Mouse (Mus musculus) lung, adult 2 months (tissue): ENCODE data around the gene Slc26a1. TPM values are rescaled to one million over a fixed set of nuclear protein-coding genes. Genes with fewer than 3 reads are reported as not detected.

Experiments
- DNase-seq: peaks from one replicate; pipeline ENCODE4 v3.0.0; 2022
- H3K4me1 ChIP-seq: fragments of 200-500 bp; 2 replicates; pipeline ENCODE4 v1.6.1; 2011; ENCODE audit warnings: low read length; ENCODE audit not compliant: control insufficient read depth, insufficient read depth
- H3K4me3 ChIP-seq: fragments of 200-500 bp; replicated peaks from 2 replicates; pipeline ENCODE3; 2011; ENCODE audit warnings: low read depth, mild to moderate bottlenecking, control low read depth, low read length; ENCODE audit errors: extremely low read depth
- CTCF ChIP-seq: fragments of 200-500 bp; IDR thresholded peaks from 2 replicates; pipeline ENCODE4 v1.5.1; 2011; ENCODE audit warnings: mild to moderate bottlenecking, low read length, control low read depth; ENCODE audit not compliant: insufficient read depth
- POLR2A ChIP-seq: fragments of 200-500 bp; IDR thresholded peaks from 2 replicates; pipeline ENCODE4 v1.6.1; 2011; ENCODE audit warnings: low read depth, mild to moderate bottlenecking, control low read depth, low read length, borderline replicate concordance; ENCODE audit errors: extremely low read depth
- WGBS: fragments of 180-500 bp; shearing (Covaris S2); methylation state at CpG from one replicate; pipeline ENCODE4 v1.1.7; 2018; 5-methylcytosine and 5-hydroxymethylcytosine counted together
- polyA plus RNA-seq: library from polyadenylated mRNA; depleted of rRNA; stranded (reverse); fragments of >200 nt; gene quantifications from 2 replicates; pipeline ENCODE4 v1.2.3, GENCODE M21; 2012

Slc26a1 gene
- polyA plus RNA-seq, 1 experiment: 0.11 TPM

DNA sequence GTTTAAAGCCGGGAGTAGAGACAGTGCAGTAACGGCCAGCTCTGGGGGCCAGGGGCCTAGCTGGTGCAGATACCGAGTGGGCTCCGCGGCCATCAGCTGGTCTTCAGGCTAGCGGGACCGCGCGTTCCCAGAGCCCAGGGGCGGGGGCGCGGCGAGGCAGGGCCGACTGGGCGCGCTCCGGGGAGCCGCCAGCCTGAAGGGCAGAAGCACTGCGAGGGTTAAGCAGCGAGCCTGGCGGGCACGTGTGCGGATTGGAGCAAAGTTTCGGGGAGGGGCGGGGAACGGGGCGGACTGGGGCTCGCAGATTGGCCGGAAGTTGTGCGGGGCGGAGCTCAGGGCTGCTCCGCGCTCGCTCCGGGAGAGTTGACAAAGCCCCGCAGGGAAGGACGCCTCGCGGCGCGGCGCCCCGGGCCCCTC lies 18.5 kb upstream of the Slc26a1 start:
- WGBS: under 1% methylated on average over 29 of the region's 43 CpGs
- peak; percentile 77 for DNase-seq
- peaks cover 6% of the 10 kb centered on the region; the same call in 1 of the 2 replicates for H3K4me1 ChIP-seq
- no peak for TF ChIP-seq CTCF
- TF ChIP-seq POLR2A: 0 out of 2 replicates have a peak, but pooled peaks have one; percentile 10
- peak overlapping the region; percentile 86 for H3K4me3 ChIP-seq

DNA sequence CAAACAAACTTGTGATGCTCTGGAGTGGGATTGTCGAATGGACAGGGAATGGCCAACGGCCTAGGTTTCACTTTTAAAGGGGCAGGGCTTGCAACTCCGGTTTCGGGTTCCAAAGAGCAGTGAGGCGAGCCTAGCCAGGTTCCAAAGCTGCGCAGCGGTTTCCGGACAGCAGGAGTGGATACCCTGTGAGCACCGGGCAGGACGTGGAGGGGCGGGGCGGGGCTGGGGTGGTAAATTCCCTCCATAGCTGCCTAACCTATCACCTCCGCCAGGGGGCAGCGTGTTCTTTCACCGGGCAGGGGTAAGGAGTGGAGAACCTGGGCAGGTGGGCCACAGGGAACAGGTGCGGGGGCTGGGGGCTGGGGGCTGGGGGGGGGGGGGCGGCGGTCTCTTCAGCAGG lies 16.9 kb upstream of the Slc26a1 start, which contains the start of gene Fgfrl1:
TSS of gene Fgfrl1 (plus strand) at position 112 of the 400 bp plus-strand sequence.
- peaks cover 6% of the 10 kb centered on the region; the same call in 1 of the 2 replicates for H3K4me1 ChIP-seq
- DNase-seq: peak; percentile 69
- H3K4me3 ChIP-seq: peak within 1 kb of the TSS; percentile 52
- 1% methylated on average over 18 of the region's 18 CpGs for WGBS
- TF ChIP-seq CTCF: peak; percentile 46
- TF ChIP-seq POLR2A: no peak

DNA sequence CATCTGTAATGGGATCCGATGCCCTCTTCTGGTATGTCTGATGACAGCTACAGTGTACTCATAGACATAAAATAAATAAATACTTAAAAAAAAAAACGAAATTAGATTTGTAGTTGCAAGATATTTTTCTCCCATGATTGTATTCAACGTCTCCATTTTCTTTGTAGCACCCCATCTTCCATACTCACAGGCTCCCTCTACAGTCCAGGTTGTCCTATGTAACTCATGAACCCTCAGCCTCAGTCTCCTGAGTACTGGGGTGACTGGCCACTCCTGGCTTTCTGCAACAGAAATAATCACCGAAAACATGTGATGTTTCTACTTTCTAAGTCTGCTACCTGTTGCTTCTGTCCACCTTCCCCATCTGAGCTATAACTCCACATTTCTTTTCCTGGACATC lies 15.8 kb upstream of the Slc26a1 start:
- TF ChIP-seq CTCF (no peak), POLR2A (no peak)
- peaks cover 6% of the 10 kb centered on the region; the same call in 1 of the 2 replicates for H3K4me1 ChIP-seq
- DNase-seq: no peak
- 65% methylated on average over 4 of the region's 4 CpGs for WGBS
- H3K4me3 ChIP-seq: no peak overlapping the region

DNA sequence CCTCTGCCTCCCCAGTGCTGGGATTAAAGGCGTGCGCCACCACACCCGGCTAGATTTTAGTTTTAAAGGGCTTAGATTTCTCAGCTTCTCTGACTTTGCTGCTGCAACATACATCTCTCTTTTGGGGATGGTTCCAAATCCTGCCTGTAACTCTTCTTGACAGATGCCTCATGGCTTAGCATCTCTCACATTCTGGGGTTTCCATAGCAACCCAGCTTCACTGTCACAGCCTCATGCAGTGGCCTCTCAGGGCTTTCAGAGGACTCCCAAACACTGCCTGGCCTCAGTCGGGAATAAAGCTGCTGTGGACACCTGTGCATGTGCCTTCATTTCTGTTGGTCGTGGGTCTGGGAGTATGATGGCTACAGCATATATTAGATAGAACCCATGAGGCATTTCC lies 13.7 kb upstream of the Slc26a1 start:
- DNase-seq: no peak
- peaks cover 4% of the 10 kb centered on the region; the same call in 1 of the 2 replicates for H3K4me1 ChIP-seq
- 70% methylated on average over 5 of the region's 5 CpGs for WGBS
- TF ChIP-seq POLR2A (no peak), CTCF (no peak)
- H3K4me3 ChIP-seq: no peak overlapping the region

DNA sequence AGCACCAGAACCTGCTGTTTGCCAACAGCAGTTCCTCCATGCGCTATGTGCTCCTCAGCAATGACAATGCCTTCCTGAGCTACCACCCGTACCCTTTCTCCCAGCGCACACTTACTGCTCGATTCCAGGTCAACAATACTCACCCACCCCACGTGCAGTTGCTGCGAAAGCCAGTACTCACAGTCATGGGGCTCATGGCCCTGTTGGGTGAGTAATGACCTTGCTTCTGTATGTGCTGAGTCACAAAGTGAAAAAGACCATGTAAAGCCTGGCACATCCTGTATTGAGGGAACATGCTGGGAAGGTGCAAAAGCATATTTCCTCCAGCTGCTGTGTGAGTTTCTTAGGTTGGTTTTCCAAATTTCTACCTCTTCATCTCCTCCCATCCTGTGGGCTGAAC lies 5.5 kb upstream of the Slc26a1 start:
- Histone ChIP-seq H3K4me1 (peaks cover 5% of the 10 kb centered on the region), H3K4me3 (no peak overlapping the region)
- no peak for TF ChIP-seq POLR2A
- no peak for TF ChIP-seq CTCF
- no peak for DNase-seq
- 91% methylated on average over 6 of the region's 6 CpGs for WGBS

DNA sequence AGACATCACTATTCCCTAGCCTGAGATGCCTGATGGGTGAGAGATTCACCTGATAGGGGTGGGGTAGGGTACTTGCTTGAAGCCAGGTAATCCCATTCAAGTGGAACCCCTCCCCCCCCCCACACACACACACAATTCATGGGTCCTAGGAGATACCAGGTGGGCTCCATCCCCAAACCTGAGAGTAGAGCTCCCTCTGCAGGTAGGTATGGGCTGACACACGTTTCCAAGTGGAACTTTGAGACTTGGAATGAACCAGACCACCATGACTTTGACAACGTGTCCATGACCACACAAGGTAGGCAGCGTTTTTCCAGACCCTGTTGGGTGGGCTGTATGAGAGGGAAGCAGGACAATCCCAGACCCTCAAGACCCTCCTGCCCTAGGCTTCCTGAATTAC lies 4.5 kb upstream of the Slc26a1 start:
- Histone ChIP-seq H3K4me3 (no peak overlapping the region), H3K4me1 (peaks cover 5% of the 10 kb centered on the region)
- WGBS: 51% methylated on average over 3 of the region's 3 CpGs
- DNase-seq: no peak
- TF ChIP-seq POLR2A (no peak), CTCF (peak; percentile 25)

DNA sequence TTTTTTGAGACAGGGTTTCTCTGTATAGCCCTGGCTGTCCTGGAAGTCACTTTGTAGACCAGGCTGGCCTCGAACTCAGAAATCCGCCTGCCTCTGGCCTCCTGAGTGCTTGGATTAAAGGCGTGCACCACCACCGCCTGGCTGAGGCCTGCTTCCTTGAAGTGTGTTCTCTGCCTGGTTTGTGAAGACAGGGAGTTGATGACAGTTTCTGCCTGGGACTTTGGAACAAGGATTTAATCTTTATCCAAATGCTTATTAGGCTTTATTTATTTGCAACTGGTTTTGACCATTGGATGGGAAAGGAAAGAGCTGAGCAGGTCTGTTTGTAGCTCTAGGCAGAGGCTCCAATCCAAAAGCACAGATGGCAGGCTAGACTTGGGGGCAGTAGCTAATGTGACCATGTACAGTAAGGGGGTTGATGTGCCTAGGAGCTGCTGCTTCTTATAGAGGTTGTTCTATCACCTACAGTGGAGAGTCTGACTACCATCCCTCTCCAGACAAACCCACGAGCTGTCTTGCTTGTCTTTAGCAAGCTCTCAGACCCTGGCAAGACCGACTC lies 3.0 kb upstream of the Slc26a1 start:
- Histone ChIP-seq H3K4me1 (peaks cover 5% of the 10 kb centered on the region), H3K4me3 (no peak overlapping the region)
- no peak for TF ChIP-seq POLR2A
- TF ChIP-seq CTCF: no peak
- WGBS: 87% methylated on average over 6 of the region's 6 CpGs
- no peak for DNase-seq

DNA sequence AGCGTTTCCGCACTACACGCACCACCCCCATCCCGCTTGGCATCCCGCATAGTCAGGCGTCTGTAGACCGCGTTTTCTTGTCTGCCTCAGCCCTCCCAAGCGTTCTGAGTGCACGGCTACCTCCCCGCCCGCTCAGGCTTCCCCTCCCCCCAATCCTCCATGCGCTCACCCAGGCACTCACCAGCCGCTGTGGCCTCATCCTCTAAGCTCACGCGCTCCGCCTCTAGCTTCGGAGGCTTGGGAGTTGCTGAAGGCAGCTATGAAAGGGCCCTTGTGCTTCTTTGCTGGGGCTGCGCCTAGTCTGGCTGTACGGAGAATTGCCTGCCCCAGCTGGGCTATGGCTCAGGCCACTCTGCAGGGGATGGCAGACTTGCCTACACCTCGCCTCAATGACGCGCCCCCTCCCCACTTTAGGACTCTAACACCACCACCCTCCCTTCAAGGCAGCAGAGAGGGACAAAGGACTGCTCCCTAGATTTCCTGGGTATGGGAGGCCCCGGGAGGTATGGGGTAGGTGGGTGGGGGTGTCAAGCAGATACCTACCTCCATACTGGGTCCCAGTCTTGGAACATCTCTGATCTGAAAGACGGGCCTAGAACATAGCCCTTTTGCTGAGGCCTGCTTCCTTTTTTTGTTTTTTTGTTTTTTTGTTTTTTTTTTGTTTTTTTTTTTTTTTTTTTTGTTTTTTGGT lies 2.4 kb upstream of the Slc26a1 start:
- TF ChIP-seq POLR2A (no peak), CTCF (no peak)
- DNase-seq: no peak
- Histone ChIP-seq H3K4me3 (no peak overlapping the region), H3K4me1 (peaks cover 5% of the 10 kb centered on the region)
- WGBS: 17% methylated on average over 25 of the region's 25 CpGs

DNA sequence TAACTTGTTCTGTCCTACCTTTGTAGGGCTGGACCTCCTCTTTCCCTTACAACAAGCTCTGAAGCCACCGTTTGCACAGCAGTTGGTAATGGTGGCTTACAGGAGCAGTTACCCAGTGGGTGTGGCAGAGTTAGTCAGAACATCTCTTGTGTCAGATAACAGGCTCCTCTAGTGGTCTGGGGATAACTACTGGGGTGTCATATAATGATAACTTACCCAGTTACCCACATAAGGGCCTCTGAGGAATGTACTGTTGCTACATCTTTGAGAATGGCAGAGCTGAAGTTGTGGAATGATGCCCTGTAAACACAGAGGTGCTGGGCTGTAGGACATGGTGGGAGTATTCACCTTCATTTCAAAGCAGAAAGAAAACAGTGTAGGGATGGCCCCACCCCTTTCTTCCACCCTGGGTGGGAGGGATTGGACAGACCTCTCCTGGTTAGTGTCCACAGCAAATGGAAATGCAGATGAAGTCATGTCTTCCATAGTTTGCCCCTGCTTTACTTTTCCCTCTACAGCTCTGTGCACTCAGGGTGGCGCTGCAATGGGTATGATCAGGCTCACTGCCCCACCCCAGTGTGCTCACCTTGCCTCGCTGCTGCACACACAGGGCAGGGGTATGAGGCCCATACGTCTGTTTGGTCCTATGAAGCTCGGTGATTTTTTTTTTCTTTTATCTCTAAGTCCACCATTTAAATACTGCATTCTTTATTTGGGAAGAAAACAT lies 1.6 kb upstream of the Slc26a1 start:
- peaks cover 5% of the 10 kb centered on the region for H3K4me1 ChIP-seq
- H3K4me3 ChIP-seq: no peak overlapping the region
- no peak for TF ChIP-seq CTCF
- no peak for TF ChIP-seq POLR2A
- no peak for DNase-seq
- 36% methylated on average over 5 of the region's 5 CpGs for WGBS
